Mouse (Mus musculus) lung, postnatal 0 days (tissue): ENCODE results near the gene Gm10234.

ENCODE experiments used
- CTCF ChIP-seq: IDR thresholded peaks from 2 replicates; pipeline ENCODE4 v1.5.1; 2016; ENCODE audit warnings: antibody characterized with exemption, mild to moderate bottlenecking
- EP300 ChIP-seq: IDR thresholded peaks from 2 replicates; pipeline ENCODE4 v1.6.1; 2016; ENCODE audit warnings: antibody characterized with exemption, mild to moderate bottlenecking, control low read depth

DNA sequence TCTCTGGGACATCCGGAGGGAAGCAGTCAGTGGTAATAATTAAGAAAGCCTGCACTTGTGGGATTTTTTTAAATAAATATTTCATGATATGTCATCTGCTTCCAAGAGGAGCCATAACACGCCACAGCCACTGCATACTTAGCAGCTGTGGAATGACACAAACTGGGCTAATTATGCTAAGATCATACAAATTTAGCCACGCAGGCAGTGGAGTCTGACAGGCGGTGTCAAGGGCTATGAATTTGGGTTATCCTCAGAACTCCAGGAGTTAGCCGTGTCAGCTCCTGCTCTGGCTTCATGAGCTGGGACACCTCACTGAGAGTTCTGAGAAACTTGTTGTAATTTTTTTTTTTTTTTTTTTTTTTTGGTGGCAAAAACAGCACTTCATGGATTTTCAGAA lies 40.8 kb downstream of the Gm10234 start:
- no peak for TF ChIP-seq CTCF
- TF ChIP-seq EP300 = no peak
